Mouse (Mus musculus) cerebellum, adult 9-11 months (tissue): ENCODE results near the gene Lce1j.
"Not testable (repeated sequence)": the region's sequence is repeated elsewhere in the genome, so short reads cannot be mapped to it uniquely, and the experiment has no call there.

Source experiments
- DNase-seq: peaks from one replicate; pipeline ENCODE4 v3.0.0; 2022

The Lce1j gene

DNA sequence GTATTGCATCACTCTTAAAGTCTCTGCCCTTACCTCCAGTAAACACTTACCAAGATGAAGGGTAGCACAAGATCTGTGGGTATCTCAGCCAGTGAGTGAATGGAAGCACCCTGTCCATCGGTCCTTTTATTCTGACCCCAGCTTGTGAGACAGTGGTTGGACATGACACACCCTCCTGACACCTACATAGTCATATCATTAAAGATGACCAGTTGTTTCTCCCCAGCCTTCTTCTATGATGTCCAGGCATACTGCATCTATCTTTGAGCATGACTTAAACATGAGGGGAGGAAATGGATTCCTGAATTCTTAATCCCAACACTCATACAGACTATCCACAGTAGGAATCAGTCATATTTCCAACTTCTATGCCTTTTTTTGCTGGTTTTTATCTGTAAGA lies at the start of gene Lce1j:
Gene Lce1j (minus strand): TSS at position 101 of the 400 bp plus-strand sequence.
- DNase-seq, result no peak

DNA sequence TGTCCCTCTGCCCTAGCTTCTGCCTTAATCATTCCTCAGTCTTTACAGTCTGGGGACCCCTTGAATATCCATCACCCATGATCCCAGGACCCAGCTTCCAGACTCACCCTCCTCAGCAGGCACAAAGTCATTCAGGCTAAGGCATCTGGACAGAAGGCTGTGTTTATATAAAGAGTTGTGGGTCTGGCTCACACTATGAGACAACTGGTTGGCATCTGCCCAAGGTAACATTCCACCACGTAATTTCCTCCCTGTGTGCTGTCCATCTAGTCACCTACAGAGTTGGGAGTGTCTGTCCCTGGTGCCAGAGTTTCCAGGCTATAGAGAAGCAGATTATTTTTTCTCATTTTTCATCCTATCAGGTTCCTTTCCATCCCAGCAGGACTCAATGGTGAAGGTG lies 36.8 kb upstream of the Lce1j start, which contains the start of gene Kprp:
Gene Kprp (minus strand): TSS at position 140 of the 400 bp plus-strand sequence.
- no peak for DNase-seq

- no peak for DNase-seq
These were observed 35.5 kb upstream of the Lce1j start for GRCm38 (mm10) chr3:92825808-92826207.

DNA sequence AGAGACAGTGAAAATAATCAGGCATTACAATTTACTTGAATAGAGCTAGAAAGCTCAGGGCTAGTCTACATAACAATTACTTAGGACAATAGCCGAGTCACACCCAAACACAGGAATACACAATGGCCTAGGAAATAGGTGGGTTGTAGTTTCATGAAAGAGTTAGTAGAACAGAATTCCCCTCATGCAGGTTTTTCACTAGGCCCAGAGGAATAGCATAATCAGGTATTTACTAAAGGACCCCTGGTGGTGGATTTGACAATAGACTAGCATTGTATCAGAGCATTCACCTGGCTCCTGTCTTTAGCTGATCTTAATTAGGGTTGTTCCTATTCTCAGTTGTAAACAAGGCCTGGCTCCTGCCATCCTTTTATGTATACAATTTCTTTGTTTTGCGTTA lies 25.7 kb upstream of the Lce1j start:
- not testable (repeated sequence) for DNase-seq

DNA sequence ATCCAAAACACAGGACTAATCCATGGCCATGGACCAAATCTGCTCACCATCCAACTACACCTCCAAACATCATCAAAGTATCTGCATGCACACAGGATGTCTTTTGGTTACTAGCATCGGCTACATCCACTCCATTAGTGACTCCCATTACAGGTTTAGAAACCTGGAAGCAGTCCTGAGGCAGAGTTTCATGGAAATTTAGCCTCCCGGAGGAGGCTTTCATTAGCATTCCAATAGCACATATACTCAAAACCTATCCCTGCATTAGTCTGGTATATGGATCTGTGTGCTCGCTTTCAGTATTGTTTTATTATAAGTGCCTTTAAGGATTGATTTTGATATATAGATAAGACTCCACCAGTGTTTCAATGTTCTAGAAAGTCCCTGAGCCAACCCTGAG lies 25.3 kb upstream of the Lce1j start:
- no peak for DNase-seq

DNA sequence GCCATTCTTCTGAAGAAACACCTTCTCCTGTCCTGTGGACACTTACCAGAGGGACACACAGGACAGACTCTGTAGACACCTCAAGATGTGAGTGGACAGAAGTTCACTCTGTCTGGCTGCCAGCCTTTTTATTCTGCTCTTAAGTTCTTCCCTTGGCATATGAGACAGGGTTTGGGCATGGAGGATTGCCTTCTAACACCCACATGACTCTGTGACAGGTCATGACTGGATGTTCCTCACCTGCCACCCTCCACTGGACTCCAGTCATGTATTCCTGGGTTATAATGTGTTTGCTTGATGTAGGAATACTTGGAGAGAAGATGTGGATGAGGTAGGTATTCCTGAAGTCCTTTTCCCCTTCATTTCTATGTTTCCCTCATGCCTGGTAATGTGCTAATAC lies 17.5 kb upstream of the Lce1j start, which contains the start of gene Lce1k:
Gene Lce1k (minus strand): TSS at position 101 of the 400 bp plus-strand sequence.
- no peak for DNase-seq

GRCm38 (mm10) chr3:92778799-92779198 lies 11.5 kb downstream of the Lce1j start, which contains the start of gene Lce1i:
Gene Lce1i, minus strand, starts transcription at chr3:92778899.
- DNase-seq, result no peak

DNA sequence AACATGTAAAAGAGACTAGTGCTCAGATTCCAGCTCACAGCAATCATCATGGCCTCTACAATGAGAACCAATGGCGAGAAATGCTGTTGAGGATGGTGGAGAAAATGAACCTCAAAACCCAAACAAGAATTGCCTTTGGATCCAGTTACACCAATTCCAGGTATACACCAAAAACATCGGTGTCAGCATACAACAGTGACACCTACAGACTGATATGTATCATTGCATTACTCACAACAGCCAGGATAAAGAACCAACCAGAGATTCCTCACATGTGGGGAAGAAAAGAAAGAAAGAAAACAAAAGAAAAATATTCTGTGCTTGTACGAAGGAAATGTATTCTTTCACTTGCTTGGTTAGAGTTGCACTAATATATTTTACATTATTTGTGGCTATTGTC lies 18.7 kb downstream of the Lce1j start:
- DNase-seq, result no peak

DNA sequence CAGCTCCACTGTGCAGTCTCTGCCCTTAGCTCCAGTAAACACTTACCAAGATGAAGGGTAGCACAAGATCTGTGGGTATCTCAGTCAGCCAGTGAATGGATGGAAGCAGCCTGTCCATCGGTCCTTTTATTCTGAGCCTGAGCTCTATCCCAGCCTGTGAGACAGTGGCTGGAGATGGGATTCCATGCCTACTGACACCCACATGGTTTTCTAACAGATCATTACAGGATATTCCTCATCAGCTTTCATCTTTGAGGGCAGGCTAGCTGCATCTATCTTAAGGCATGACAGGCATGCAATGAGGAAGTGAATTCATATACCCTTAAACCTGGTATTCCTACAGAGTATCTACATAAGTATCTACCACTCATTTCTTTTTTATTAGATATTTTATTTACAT lies 25.3 kb downstream of the Lce1j start, which contains the start of gene Lce1h:
Gene Lce1h (minus strand): TSS at position 101 of the 400 bp plus-strand sequence.
- no peak for DNase-seq

- DNase-seq, result no peak
These were observed 37.1 kb downstream of the Lce1j start for GRCm38 (mm10) chr3:92753197-92753596.

DNA sequence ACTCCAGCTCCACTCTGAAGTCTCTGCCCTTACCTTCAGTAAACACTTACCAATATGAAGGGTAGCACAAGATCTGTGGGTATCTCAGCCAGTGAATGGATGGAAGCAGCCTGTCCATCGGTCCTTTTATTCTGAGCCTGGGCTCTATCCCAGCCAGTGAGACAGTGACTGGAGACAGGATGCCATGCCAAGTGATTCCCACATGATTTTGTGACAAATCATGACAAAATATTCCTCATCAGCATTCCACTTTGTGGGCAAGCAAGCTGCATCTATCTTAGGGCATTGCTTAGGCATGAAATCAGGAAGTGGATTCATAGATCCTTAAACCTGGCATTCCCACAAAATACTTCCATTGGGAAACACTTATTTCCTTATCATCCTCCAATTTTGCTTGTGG lies 38.1 kb downstream of the Lce1j start, which contains the start of gene Lce1g:
Gene Lce1g (minus strand): TSS at position 101 of the 400 bp plus-strand sequence.
- no peak for DNase-seq

DNA sequence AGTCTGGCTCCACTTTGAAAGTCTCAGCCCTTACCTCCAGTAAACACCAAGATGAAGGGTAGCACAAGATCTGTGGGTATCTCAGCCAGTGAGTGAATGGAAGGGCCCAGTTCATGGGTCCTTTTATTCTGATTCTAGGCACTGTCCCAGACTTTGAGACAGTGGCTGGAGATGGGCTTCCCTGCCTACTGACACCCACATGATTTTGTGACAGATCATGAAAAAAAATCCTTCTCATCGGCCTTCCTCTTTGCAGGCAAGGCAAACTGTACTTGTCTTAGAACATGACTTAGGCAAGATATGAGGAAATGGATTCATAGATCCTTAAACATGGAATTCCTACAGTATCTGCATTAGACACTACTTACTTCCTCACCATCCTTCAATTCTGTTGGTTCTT lies 51.3 kb downstream of the Lce1j start, which contains the start of gene Gm38119:
Gene Gm38119 (minus strand): TSS at position 101 of the 400 bp plus-strand sequence.
- no peak for DNase-seq
